ENCODE assay signal across 9 mouse cellular contexts in genomic region chr10:119615240-119615885, GRCm38 (mm10).
DNase-seq lines count a peak whose midpoint lies in the region; ATAC-seq and TF ChIP-seq lines count a peak whose summit lies in the region.
"Had no signal": no experiment of that assay in that cellular context is flagged by ENCODE, and none has a peak within 500 bp of the region (broad histone marks: within the 10 kb centered on the region; RNA-seq: fewer than 3 reads in every experiment).

No protein-coding gene starts in this region.

- TF ChIP-seq EP300 in stomach, postnatal 0 days (optimal IDR thresholded peaks at IDR 0.05), result no peak

- intact Hi-C loops in left cerebral cortex, adult 2 months (cut with DNase I), result no loop called here

- H3K36me3 ChIP-seq in ES-E14 (ENCODE audit: control insufficient read depth, insufficient read depth, low read length, poor library complexity, severe bottlenecking), result no peaks in the 10 kb centered on the region
- H3K36me3 ChIP-seq in hindbrain, embryonic 13.5 days, result no peaks in the 10 kb centered on the region
- H3K36me3 ChIP-seq in stomach, postnatal 0 days (ENCODE audit: control insufficient read depth, insufficient read depth, low read length), result no peaks in the 10 kb centered on the region
- H3K36me3 ChIP-seq: neural tube, embryonic 12.5 days had no signal

- peaks cover 4 to 6% of the 10 kb centered on the region in 2 experiments; a peak in 3 of 4 replicates for H3K4me1 ChIP-seq in ES-E14 (ENCODE audit: control insufficient read depth in 2 of 2, insufficient read depth in 2 of 2, low read length in 2 of 2, poor library complexity in 1 of 2)
- peaks cover 16% of the 10 kb centered on the region for H3K4me1 ChIP-seq in hindbrain, embryonic 13.5 days (replicated peaks)
- H3K4me1 ChIP-seq in stomach, postnatal 0 days (replicated peaks; ENCODE audit: control insufficient read depth, insufficient read depth), result 0 out of 2 replicates have a peak, but pooled peaks cover 2% of the 10 kb centered on the region

- no peak for TF ChIP-seq CTCF in brain, embryonic 14.5 days (IDR thresholded peaks at IDR 0.05; ENCODE audit: borderline replicate concordance, extremely low read depth, insufficient read depth, insufficient read length)
- TF ChIP-seq CTCF in left cerebral cortex, adult 2 months (IDR thresholded peaks at IDR 0.05), result no peak
- TF ChIP-seq CTCF in stomach, postnatal 0 days (IDR thresholded peaks at IDR 0.05; ENCODE audit: low read depth), result 0 out of 2 replicates have a peak, but pooled peaks have one; percentile 2

- no peak for TF ChIP-seq POLR2A in brain, embryonic 14.5 days (IDR thresholded peaks at IDR 0.05; ENCODE audit: borderline replicate concordance, extremely low read depth, insufficient read depth, insufficient read length, poor library complexity, severe bottlenecking)

- H3K4me2 ChIP-seq in hindbrain, embryonic 13.5 days, result no peak overlapping the region
- peak overlapping the region; percentile 42 for H3K4me2 ChIP-seq in stomach, postnatal 0 days (replicated peaks; ENCODE audit: low read depth)
- H3K4me2 ChIP-seq: neural tube, embryonic 12.5 days had no signal

- peak; percentile 72 for ATAC-seq in hindbrain, embryonic 13.5 days (ENCODE audit: low FRiP score)
- peak; percentile 97 for ATAC-seq in stomach, postnatal 0 days (ENCODE audit: low FRiP score, low TSS enrichment)
- ATAC-seq in erythroid progenitor cell, adult 5-6 weeks (replicated peaks; ENCODE audit: low FRiP score, poor library complexity, severe bottlenecking), result no peak

- no peak overlapping the region for H3K4me3 ChIP-seq in ES-E14 (ENCODE audit: insufficient read depth in 1 of 2, low read depth in 1 of 2, low read length in 2 of 2, poor library complexity in 1 of 2, severe bottlenecking in 1 of 2)
- no peak overlapping the region for H3K4me3 ChIP-seq in hindbrain, embryonic 13.5 days
- no peak overlapping the region for H3K4me3 ChIP-seq in left cerebral cortex, adult 2 months
- H3K4me3 ChIP-seq in stomach, postnatal 0 days (ENCODE audit: low read depth, low read length), result no peak overlapping the region
- H3K4me3 ChIP-seq: neural tube, embryonic 12.5 days had no signal

- in situ Hi-C loops in ES-E14 (cut with MboI; ENCODE audit: low sequenced_read_pairs in 2 of 2, unreplicated experiment in 2 of 2), result no loop called here

- H3K9ac ChIP-seq in ES-E14 (ENCODE audit: insufficient read depth, low read depth, low read length, poor library complexity, severe bottlenecking), result no peak overlapping the region
- H3K9ac ChIP-seq in hindbrain, embryonic 13.5 days, result no peak overlapping the region
- H3K9ac ChIP-seq in stomach, postnatal 0 days (ENCODE audit: low read length), result no peak overlapping the region
- H3K9ac ChIP-seq: neural tube, embryonic 12.5 days had no signal

- no peaks in the 10 kb centered on the region for H3K9me3 ChIP-seq in ES-E14 (ENCODE audit: control insufficient read depth, insufficient read depth, low read depth, low read length)
- no peaks in the 10 kb centered on the region for H3K9me3 ChIP-seq in hindbrain, embryonic 13.5 days
- H3K9me3 ChIP-seq in stomach, postnatal 0 days (ENCODE audit: control insufficient read depth, low read length), result no peaks in the 10 kb centered on the region
- H3K9me3 ChIP-seq: neural tube, embryonic 12.5 days had no signal

- H3K27ac ChIP-seq in ES-E14 (ENCODE audit: insufficient read depth, low read depth, low read length, poor library complexity, severe bottlenecking), result no peak overlapping the region
- H3K27ac ChIP-seq in hindbrain, embryonic 13.5 days, result peak overlapping the region; percentile 52; the same call in 1 of the 2 replicates
- no peak overlapping the region for H3K27ac ChIP-seq in left cerebral cortex, adult 2 months
- no peak overlapping the region for H3K27ac ChIP-seq in stomach, postnatal 0 days (replicated peaks)
- H3K27ac ChIP-seq: neural tube, embryonic 12.5 days had no signal

- peak; percentile 12 for DNase-seq in ES-E14 (ENCODE audit: low read depth, low spot score)
- DNase-seq in brain, embryonic 14.5 days (ENCODE audit: low read depth), result peak; percentile 92
- DNase-seq in gastrocnemius, adult 18-20 months (ENCODE audit: low spot score), result peak; percentile 4
- peak; percentile 20 to 33 for DNase-seq in left cerebral cortex, adult 2 months (ENCODE audit: extremely low spot score in 1 of 2, low spot score in 2 of 2)
- peak; percentile 68 for DNase-seq in mesoderm, embryonic 11.5 days (ENCODE audit: low read depth, low spot score)
- DNase-seq in stomach, postnatal 0 days (ENCODE audit: low spot score), result peak; percentile 94

- 72% methylated on average over 14 of the region's 14 CpGs for WGBS in hindbrain, embryonic 13.5 days
- 65% methylated on average over 14 of the region's 14 CpGs for WGBS in stomach, postnatal 0 days

- H3K27me3 ChIP-seq in hindbrain, embryonic 13.5 days, result no peaks in the 10 kb centered on the region
- no peaks in the 10 kb centered on the region for H3K27me3 ChIP-seq in stomach, postnatal 0 days (ENCODE audit: control insufficient read depth, insufficient read depth, low read length)
- H3K27me3 ChIP-seq: neural tube, embryonic 12.5 days had no signal

TF ChIP-seq in ES-E14, 5 proteins besides CTCF, POLR2A, EP300 and RAD21:
- TF ChIP-seq MAFK (IDR thresholded peaks at IDR 0.05; ENCODE audit: insufficient read depth, low read depth, low read length) (peak; percentile 82), CHD2 (IDR thresholded peaks at IDR 0.05; ENCODE audit: low read depth, low read length) (no peak), HCFC1 (IDR thresholded peaks at IDR 0.05; ENCODE audit: borderline replicate concordance, insufficient read depth, low read length) (no peak), ZC3H11A (IDR thresholded peaks at IDR 0.05; ENCODE audit: borderline replicate concordance, low read depth, low read length) (no peak), ZNF384 (IDR thresholded peaks at IDR 0.05; ENCODE audit: low read depth, low read length) (no peak)

Comparison
In these comparisons a context has a peak if more than half of its experiments do, and no peak if none do; other contexts are left out.
1. DNase-seq: peak in every context shown above with its lines; median percentile 94 in stomach, postnatal 0 days; 92 in brain, embryonic 14.5 days; 68 in mesoderm, embryonic 11.5 days; 26 in left cerebral cortex, adult 2 months; 12 in ES-E14; 4 in gastrocnemius, adult 18-20 months.